Mouse (Mus musculus) heart, postnatal 0 days (tissue): ENCODE data around the gene Mfsd11. TPM values are rescaled to one million over a fixed set of nuclear protein-coding genes. Genes with fewer than 3 reads are reported as not detected.
A peak's percentile ranks its signal among the peaks of the same experiment; 100 is the strongest.
"Not testable (repeated sequence)": the region's sequence is repeated elsewhere in the genome, so short reads cannot be mapped to it uniquely, and the experiment has no call there.

ENCODE experiments used
- ATAC-seq: fragments of 200-750 bp; cut with Nextera tagmentation; 2 replicates; pipeline ENCODE4 v1.8.0; 2017; ENCODE audit warnings: low read depth, moderate number of reproducible peaks, moderate library complexity; ENCODE audit not compliant: insufficient read depth
- DNase-seq: peaks from one replicate; pipeline ENCODE4 v3.0.0-alpha.2; 2016; ENCODE audit warnings: low spot score
- H3K27ac ChIP-seq: fragments of 300-500 bp; sonication (generic); 2 replicates; pipeline ENCODE4 v1.5.1; 2014; ENCODE audit warnings: low read depth, mild to moderate bottlenecking
- H3K27me3 ChIP-seq: fragments of 300-500 bp; sonication (generic); 2 replicates; pipeline ENCODE4 v1.6.1; 2014; ENCODE audit warnings: low read length, mixed read lengths; ENCODE audit not compliant: control insufficient read depth, insufficient read depth
- H3K36me3 ChIP-seq: fragments of 300-500 bp; sonication (generic); replicated peaks from 2 replicates; pipeline ENCODE4 v1.6.1; 2014; ENCODE audit warnings: low read length, mixed read lengths; ENCODE audit not compliant: control insufficient read depth, insufficient read depth
- H3K4me1 ChIP-seq: fragments of 300-500 bp; sonication (generic); 2 replicates; pipeline ENCODE4 v1.6.1; 2014; ENCODE audit warnings: antibody characterized with exemption; ENCODE audit not compliant: control insufficient read depth, insufficient read depth
- H3K4me2 ChIP-seq: fragments of 300-500 bp; sonication (generic); 2 replicates; pipeline ENCODE4 v1.6.1; 2014; ENCODE audit warnings: low read depth, mild to moderate bottlenecking, low read length, moderate library complexity
- H3K4me3 ChIP-seq: fragments of 300-500 bp; sonication (generic); 2 replicates; pipeline ENCODE4 v1.5.1; 2014; ENCODE audit warnings: low read depth, low read length
- H3K9ac ChIP-seq: fragments of 300-500 bp; sonication (generic); replicated peaks from 2 replicates; pipeline ENCODE4 v1.6.1; 2014; ENCODE audit warnings: low read depth, low read length, mixed read lengths
- H3K9me3 ChIP-seq: fragments of 300-500 bp; sonication (generic); replicated peaks from 2 replicates; pipeline ENCODE4 v1.6.1; 2016; ENCODE audit warnings: low read length; ENCODE audit not compliant: control insufficient read depth
- CTCF ChIP-seq: IDR thresholded peaks from 2 replicates; pipeline ENCODE4 v1.5.1; 2016; ENCODE audit warnings: antibody characterized with exemption, control low read depth, low read depth
- EP300 ChIP-seq: IDR thresholded peaks from 2 replicates; pipeline ENCODE4 v1.6.1; 2016; ENCODE audit warnings: antibody characterized with exemption, low read depth
- WGBS: fragments of 180-500 bp; shearing (Covaris S2); extraction: QIAGEN DNeasy Blood & Tissue Kit; methylation state at CpG from one replicate; pipeline ENCODE4 v1.1.7; 2014; 5-methylcytosine and 5-hydroxymethylcytosine counted together
- polyA plus RNA-seq: library from polyadenylated mRNA; unstranded; fragments of >200 nt; fragmentation: Nextera tagmentation; extraction: Ambion mirVana; gene quantifications from 2 replicates; pipeline ENCODE4 v1.2.1, GENCODE M21; 2015
- total RNA-seq: library from RNA; depleted of rRNA; stranded (reverse); fragments of >200 nt; gene quantifications from 2 replicates; pipeline ENCODE4 v1.2.3, GENCODE M21; 2014; ENCODE audit warnings: low replicate concordance

Gene Mfsd11
- total and polyA plus RNA-seq, 2 experiments from 2014 or later, result 44.5 to 46.3 TPM

GRCm38 (mm10) chr11:116822626-116823025 lies 29.6 kb upstream of the Mfsd11 start:
- H3K27me3 ChIP-seq, result no peaks in the 10 kb centered on the region
- no peaks in the 10 kb centered on the region for H3K9me3 ChIP-seq
- no peak for DNase-seq
- H3K4me3 ChIP-seq, result no peak overlapping the region
- H3K27ac ChIP-seq, result peak overlapping the region; percentile 81; the same call in 1 of the 2 replicates
- H3K36me3 ChIP-seq, result no peaks in the 10 kb centered on the region
- H3K4me2 ChIP-seq, result peak overlapping the region; percentile 11; the same call in 1 of the 2 replicates
- 76% methylated on average over 10 of the region's 10 CpGs for WGBS
- peaks cover 27% of the 10 kb centered on the region for H3K4me1 ChIP-seq
- no peak for ATAC-seq
- no peak for TF ChIP-seq CTCF
- TF ChIP-seq EP300, result no peak
- no peak overlapping the region for H3K9ac ChIP-seq

GRCm38 (mm10) chr11:116823255-116823654 lies 29.0 kb upstream of the Mfsd11 start:
- Histone ChIP-seq H3K4me1 (peaks cover 30% of the 10 kb centered on the region), H3K9me3 (no peaks in the 10 kb centered on the region), H3K27me3 (no peaks in the 10 kb centered on the region), H3K27ac (no peak overlapping the region), H3K9ac (no peak overlapping the region), H3K4me2 (no peak overlapping the region), H3K36me3 (no peaks in the 10 kb centered on the region), H3K4me3 (no peak overlapping the region)
- WGBS, result 96% methylated on average over 2 of the region's 2 CpGs
- ATAC-seq (no peak), DNase-seq (no peak)
- TF ChIP-seq CTCF (no peak), EP300 (no peak)

- not testable (repeated sequence) for H3K9me3 ChIP-seq, H3K9ac ChIP-seq, H3K27me3 ChIP-seq, H3K27ac ChIP-seq, H3K4me2 ChIP-seq, DNase-seq, ATAC-seq, H3K36me3 ChIP-seq, H3K4me3 ChIP-seq
- 96% methylated on average over 10 of the region's 10 CpGs for WGBS
- peaks cover 33% of the 10 kb centered on the region for H3K4me1 ChIP-seq
Measured at GRCm38 (mm10) chr11:116823885-116824284, 28.4 kb upstream of the Mfsd11 start.

GRCm38 (mm10) chr11:116825230-116825629 lies 27.0 kb upstream of the Mfsd11 start:
- WGBS, result 71% methylated on average over 5 of the region's 5 CpGs
- ATAC-seq, result no peak
- DNase-seq, result no peak
- Histone ChIP-seq H3K4me3 (peak overlapping the region; percentile 11; the same call in 1 of the 2 replicates), H3K9me3 (no peaks in the 10 kb centered on the region), H3K9ac (no peak overlapping the region), H3K4me1 (peaks cover 30% of the 10 kb centered on the region), H3K4me2 (peak overlapping the region; percentile 64; the same call in 1 of the 2 replicates), H3K27ac (peak overlapping the region; percentile 43), H3K27me3 (no peaks in the 10 kb centered on the region), H3K36me3 (no peaks in the 10 kb centered on the region)
- TF ChIP-seq EP300, result no peak

- Histone ChIP-seq H3K9ac (peak overlapping the region; percentile 74), H3K4me3 (peak overlapping the region; percentile 64), H3K27ac (peak overlapping the region; percentile 81), H3K27me3 (no peaks in the 10 kb centered on the region), H3K4me1 (peaks cover 17% of the 10 kb centered on the region), H3K36me3 (no peaks in the 10 kb centered on the region), H3K4me2 (peak overlapping the region; percentile 64), H3K9me3 (no peaks in the 10 kb centered on the region)
- DNase-seq, result no peak
- WGBS, result 47% methylated on average over 17 of the region's 17 CpGs
- TF ChIP-seq EP300 (no peak), CTCF (no peak)
- ATAC-seq, result no peak
Measured at GRCm38 (mm10) chr11:116826550-116827504, 25.4 kb upstream of the Mfsd11 start.
